Mouse (Mus musculus): ENCODE data around the gene Axin1. TPM values are rescaled to one million over a fixed set of nuclear protein-coding genes. Genes with fewer than 3 reads are reported as not detected.

Axin1 gene
- polyA plus RNA-seq, 1 experiment = 41.0 TPM

- no peak for TF ChIP-seq CTCF (IDR thresholded peaks at IDR 0.05; ENCODE audit: low read depth, low read length)
- TF ChIP-seq EP300 (IDR thresholded peaks at IDR 0.05; ENCODE audit: insufficient read depth, low read depth, low read length) = no peak
- no peak for TF ChIP-seq POLR2A (IDR thresholded peaks at IDR 0.05; ENCODE audit: insufficient read depth, low read length)
- Histone ChIP-seq H3K9ac (ENCODE audit: low read depth, poor library complexity, severe bottlenecking) (no peak overlapping the region), H3K36me3 (ENCODE audit: control insufficient read depth, insufficient read depth, low read length, poor library complexity, severe bottlenecking) (no peaks in the 10 kb centered on the region), H3K27me3 (ENCODE audit: control insufficient read depth, insufficient read depth, low read length, poor library complexity, severe bottlenecking) (no peaks in the 10 kb centered on the region), H3K4me1 (ENCODE audit: control insufficient read depth, insufficient read depth, low read length) (peaks cover 8% of the 10 kb centered on the region), H3K4me3 (ENCODE audit: low read depth, low read length) (no peak overlapping the region), H3K9me3 (replicated peaks; ENCODE audit: control insufficient read depth, insufficient read depth, low read length, poor library complexity, severe bottlenecking) (no peaks in the 10 kb centered on the region), H3K27ac (ENCODE audit: insufficient read depth, low read length) (no peak overlapping the region)
Observed at GRCm38 (mm10) chr17:26116503-26117258, 21.8 kb upstream of the Axin1 start.

- Histone ChIP-seq H3K36me3 (ENCODE audit: control insufficient read depth, insufficient read depth, low read length, poor library complexity, severe bottlenecking) (peaks cover under 1% of the 10 kb centered on the region; the same call in 1 of the 2 replicates), H3K9ac (ENCODE audit: low read depth, poor library complexity, severe bottlenecking) (no peak overlapping the region), H3K27ac (ENCODE audit: insufficient read depth, low read length) (no peak overlapping the region), H3K4me3 (ENCODE audit: low read depth, low read length) (no peak overlapping the region), H3K27me3 (ENCODE audit: control insufficient read depth, insufficient read depth, low read length, poor library complexity, severe bottlenecking) (no peaks in the 10 kb centered on the region), H3K9me3 (replicated peaks; ENCODE audit: control insufficient read depth, insufficient read depth, low read length, poor library complexity, severe bottlenecking) (no peaks in the 10 kb centered on the region), H3K4me1 (ENCODE audit: control insufficient read depth, insufficient read depth, low read length) (peaks cover 8% of the 10 kb centered on the region)
- TF ChIP-seq EP300 (IDR thresholded peaks at IDR 0.05; ENCODE audit: insufficient read depth, low read depth, low read length) = no peak
- peak; percentile 97 for TF ChIP-seq CTCF (IDR thresholded peaks at IDR 0.05; ENCODE audit: low read depth, low read length)
- TF ChIP-seq POLR2A (IDR thresholded peaks at IDR 0.05; ENCODE audit: insufficient read depth, low read length) = no peak
Observed at GRCm38 (mm10) chr17:26119766-26120710, 18.4 kb upstream of the Axin1 start.

GRCm38 (mm10) chr17:26122431-26123140 is 15.9 kb upstream of the Axin1 start:
- Histone ChIP-seq H3K36me3 (ENCODE audit: control insufficient read depth, insufficient read depth, low read length, poor library complexity, severe bottlenecking) (peaks cover 20% of the 10 kb centered on the region), H3K27me3 (ENCODE audit: control insufficient read depth, insufficient read depth, low read length, poor library complexity, severe bottlenecking) (no peaks in the 10 kb centered on the region), H3K4me1 (ENCODE audit: control insufficient read depth, insufficient read depth, low read length) (peaks cover 4% of the 10 kb centered on the region), H3K9ac (ENCODE audit: low read depth, poor library complexity, severe bottlenecking) (no peak overlapping the region), H3K9me3 (replicated peaks; ENCODE audit: control insufficient read depth, insufficient read depth, low read length, poor library complexity, severe bottlenecking) (no peaks in the 10 kb centered on the region), H3K4me3 (ENCODE audit: low read depth, low read length) (no peak overlapping the region), H3K27ac (ENCODE audit: insufficient read depth, low read length) (no peak overlapping the region)
- TF ChIP-seq EP300 (IDR thresholded peaks at IDR 0.05; ENCODE audit: insufficient read depth, low read depth, low read length) (no peak), CTCF (IDR thresholded peaks at IDR 0.05; ENCODE audit: low read depth, low read length) (no peak), POLR2A (IDR thresholded peaks at IDR 0.05; ENCODE audit: insufficient read depth, low read length) (no peak)

- H3K9ac ChIP-seq (ENCODE audit: low read depth, poor library complexity, severe bottlenecking) = peak within 1 kb of the TSS; percentile 50
- H3K27me3 ChIP-seq (ENCODE audit: control insufficient read depth, insufficient read depth, low read length, poor library complexity, severe bottlenecking) = no peaks in the 10 kb centered on the region
- H3K36me3 ChIP-seq (ENCODE audit: control insufficient read depth, insufficient read depth, low read length, poor library complexity, severe bottlenecking) = peaks cover 23% of the 10 kb centered on the region
- no peak within 1 kb of the TSS for H3K27ac ChIP-seq (ENCODE audit: insufficient read depth, low read length)
- H3K4me3 ChIP-seq (ENCODE audit: low read depth, low read length) = peak within 1 kb of the TSS; percentile 76
- peaks cover 4% of the 10 kb centered on the region for H3K4me1 ChIP-seq (ENCODE audit: control insufficient read depth, insufficient read depth, low read length)
- no peaks in the 10 kb centered on the region for H3K9me3 ChIP-seq (replicated peaks; ENCODE audit: control insufficient read depth, insufficient read depth, low read length, poor library complexity, severe bottlenecking)
- peak; percentile 90 for TF ChIP-seq POLR2A (IDR thresholded peaks at IDR 0.05; ENCODE audit: insufficient read depth, low read length)
- no peak for TF ChIP-seq EP300 (IDR thresholded peaks at IDR 0.05; ENCODE audit: insufficient read depth, low read depth, low read length)
- TF ChIP-seq CTCF (IDR thresholded peaks at IDR 0.05; ENCODE audit: low read depth, low read length) = no peak
Observed at GRCm38 (mm10) chr17:26123267-26123684, 15.2 kb upstream of the Axin1 start, which contains the start of gene Mrpl28. Gene Mrpl28 (plus strand): TSS chr17:26123500.

GRCm38 (mm10) chr17:26124560-26124959 is 13.9 kb upstream of the Axin1 start:
- peak overlapping the region; percentile 50 for H3K9ac ChIP-seq (ENCODE audit: low read depth, poor library complexity, severe bottlenecking)
- TF ChIP-seq CTCF (IDR thresholded peaks at IDR 0.05; ENCODE audit: low read depth, low read length) (no peak), EP300 (IDR thresholded peaks at IDR 0.05; ENCODE audit: insufficient read depth, low read depth, low read length) (no peak), POLR2A (IDR thresholded peaks at IDR 0.05; ENCODE audit: insufficient read depth, low read length) (no peak)
- peaks cover 4% of the 10 kb centered on the region for H3K4me1 ChIP-seq (ENCODE audit: control insufficient read depth, insufficient read depth, low read length)
- H3K27ac ChIP-seq (ENCODE audit: insufficient read depth, low read length) = no peak overlapping the region
- no peaks in the 10 kb centered on the region for H3K9me3 ChIP-seq (replicated peaks; ENCODE audit: control insufficient read depth, insufficient read depth, low read length, poor library complexity, severe bottlenecking)
- H3K4me3 ChIP-seq (ENCODE audit: low read depth, low read length) = peak overlapping the region; percentile 76
- H3K36me3 ChIP-seq (ENCODE audit: control insufficient read depth, insufficient read depth, low read length, poor library complexity, severe bottlenecking) = peaks cover 24% of the 10 kb centered on the region
- no peaks in the 10 kb centered on the region for H3K27me3 ChIP-seq (ENCODE audit: control insufficient read depth, insufficient read depth, low read length, poor library complexity, severe bottlenecking)
